Mouse (Mus musculus) liver, embryonic 14.5 days (tissue): ENCODE measurements around the gene C9. TPM values are rescaled to one million over a fixed set of nuclear protein-coding genes. Genes with fewer than 3 reads are reported as not detected.

ENCODE experiments used
- ATAC-seq: fragments of 200-750 bp; cut with Nextera tagmentation; 2 replicates; pipeline ENCODE4 v1.8.0; 2017; ENCODE audit warnings: moderate number of reproducible peaks, mild to moderate bottlenecking, moderate library complexity; ENCODE audit not compliant: insufficient read depth
- DNase-seq, 3 experiments: peaks; one replicate each; pipeline ENCODE4 v3.0.0-alpha.2; 2012 to 2013; ENCODE audit warnings: low read depth in 3 of 3, low spot score in 3 of 3
- H3K27ac ChIP-seq: fragments of 300-500 bp; sonication (generic); 2 replicates; pipeline ENCODE4 v1.5.1; 2014; ENCODE audit warnings: moderate library complexity, mild to moderate bottlenecking, control low read depth, inconsistent platforms
- H3K27me3 ChIP-seq: fragments of 300-500 bp; sonication (generic); 2 replicates; pipeline ENCODE4 v1.6.1; 2014; ENCODE audit warnings: mild to moderate bottlenecking, low read length, moderate library complexity; ENCODE audit not compliant: control insufficient read depth, insufficient read depth
- H3K36me3 ChIP-seq: fragments of 300-500 bp; sonication (generic); replicated peaks from 2 replicates; pipeline ENCODE4 v1.6.1; 2014; ENCODE audit warnings: low read depth; ENCODE audit not compliant: control insufficient read depth, insufficient read depth
- H3K4me1 ChIP-seq, 2 experiments: fragments of 200-500 bp in 1 of 2; fragments of 300-500 bp in 1 of 2; sonication (generic) in 1 of 2; replicated peaks; 2 replicates each; pipeline ENCODE4 v1.6.1; 2012 to 2014; ENCODE audit warnings: antibody characterized with exemption in 1 of 2, inconsistent platforms in 1 of 2, low read length in 1 of 2; ENCODE audit not compliant: control insufficient read depth in 2 of 2, insufficient read depth in 2 of 2
- H3K4me2 ChIP-seq: fragments of 300-500 bp; sonication (generic); 2 replicates; pipeline ENCODE4 v1.6.1; 2014; ENCODE audit warnings: low read depth, mild to moderate bottlenecking, control low read depth, moderate library complexity
- H3K4me3 ChIP-seq, 2 experiments: fragments of 200-500 bp in 1 of 2; fragments of 300-500 bp in 1 of 2; sonication (generic) in 1 of 2; 2 replicates each; pipeline ENCODE4 v1.5.1; 2012 to 2014; ENCODE audit warnings: low read depth in 2 of 2, low read length in 2 of 2, mild to moderate bottlenecking in 2 of 2, control low read depth in 1 of 2, inconsistent platforms in 1 of 2, moderate library complexity in 1 of 2; ENCODE audit not compliant: insufficient read depth in 1 of 2
- H3K9ac ChIP-seq: fragments of 300-500 bp; sonication (generic); replicated peaks from 2 replicates; pipeline ENCODE4 v1.6.1; 2014; ENCODE audit warnings: mild to moderate bottlenecking, control low read depth, moderate library complexity
- H3K9me3 ChIP-seq: fragments of 300-500 bp; sonication (generic); 2 replicates; pipeline ENCODE4 v1.6.1; 2016; ENCODE audit warnings: low read length, mixed read lengths; ENCODE audit not compliant: control insufficient read depth
- CTCF ChIP-seq: IDR thresholded peaks from 2 replicates; pipeline ENCODE4 v1.5.1; 2016; ENCODE audit warnings: antibody characterized with exemption, low read depth, control low read depth
- EP300 ChIP-seq: IDR thresholded peaks from 2 replicates; pipeline ENCODE4 v1.6.1; 2016; ENCODE audit warnings: antibody characterized with exemption, low read depth
- WGBS: fragments of 180-500 bp; shearing (Covaris S2); extraction: QIAGEN DNeasy Blood & Tissue Kit; methylation state at CpG from one replicate; pipeline ENCODE4 v1.1.7; 2014; ENCODE audit not compliant: insufficient replicate concordance; 5-methylcytosine and 5-hydroxymethylcytosine counted together
- polyA plus RNA-seq, 2 experiments: library from polyadenylated mRNA; depleted of rRNA in 1 of 2; stranded (reverse) in 1 of 2; unstranded in 1 of 2; fragments of >200 nt; fragmentation: Nextera tagmentation in 1 of 2; extraction: Ambion mirVana in 1 of 2; gene quantifications; 2 replicates each; pipeline versions ENCODE4 v1.2.1 to v1.2.3; 2012 to 2014

Gene C9
- polyA plus RNA-seq, 2 experiments = 1.3 to 2.6 TPM

DNA sequence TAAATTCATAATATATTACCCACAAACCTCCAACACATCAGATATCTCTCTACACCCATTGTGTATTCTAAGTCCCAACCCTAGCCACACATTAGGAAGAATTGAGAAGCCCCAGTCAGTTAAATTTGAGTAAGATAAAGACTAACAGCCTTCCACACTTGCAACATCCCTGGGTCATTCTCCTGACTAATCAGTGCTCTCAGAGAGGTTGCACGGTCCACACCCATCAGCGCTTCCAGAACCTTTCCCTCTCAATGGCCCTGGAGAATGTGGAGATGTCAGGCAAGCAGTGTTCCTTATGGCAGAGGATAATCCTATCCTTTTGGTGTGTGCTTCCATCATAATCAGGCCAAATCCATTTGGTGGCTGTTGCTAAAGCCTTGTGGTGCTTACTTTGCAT lies 675 bp upstream of the C9 start:
- Histone ChIP-seq H3K4me2 (no peak overlapping the region), H3K9me3 (no peaks in the 10 kb centered on the region), H3K9ac (no peak overlapping the region), H3K27me3 (no peaks in the 10 kb centered on the region), H3K4me1 (no peaks in the 10 kb centered on the region; a peak in 1 of 4 replicates), H3K27ac (no peak overlapping the region), H3K36me3 (no peaks in the 10 kb centered on the region), H3K4me3 (no peak overlapping the region)
- DNase-seq (no peak), ATAC-seq (no peak)
- WGBS = 69% methylated on average over 2 of the region's 2 CpGs
- TF ChIP-seq EP300 (no peak), CTCF (no peak)

DNA sequence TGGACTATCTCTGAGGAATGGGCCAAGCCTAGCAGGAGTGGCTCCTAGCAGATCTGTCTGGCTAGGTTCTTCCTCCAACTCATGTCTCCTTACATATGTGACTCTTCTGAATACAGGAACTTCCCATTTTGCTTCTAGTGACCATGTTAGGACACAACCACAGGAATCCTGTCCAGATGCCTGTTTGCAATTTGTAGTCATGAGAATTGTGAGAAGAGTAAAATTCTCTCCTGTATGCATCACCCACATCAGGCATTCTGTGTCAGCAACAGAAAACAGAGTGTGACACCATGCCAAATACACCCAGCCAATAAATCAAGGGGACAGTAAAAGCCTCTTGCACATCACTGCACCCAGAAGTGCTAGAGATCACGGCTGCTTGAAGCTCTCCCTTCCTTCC lies 1.1 kb downstream of the C9 start:
- 52% methylated on average over 1 of the region's 1 CpGs for whole genome bisulfite sequencing
- Histone ChIP-seq H3K36me3 (no peaks in the 10 kb centered on the region), H3K4me3 (no peak overlapping the region), H3K9ac (no peak overlapping the region), H3K27ac (no peak overlapping the region), H3K4me2 (no peak overlapping the region), H3K9me3 (no peaks in the 10 kb centered on the region), H3K27me3 (no peaks in the 10 kb centered on the region), H3K4me1 (no peaks in the 10 kb centered on the region; a peak in 1 of 4 replicates)
- no peak for TF ChIP-seq EP300
- no peak for TF ChIP-seq CTCF
- no peak for DNase-seq
- ATAC-seq = no peak

DNA sequence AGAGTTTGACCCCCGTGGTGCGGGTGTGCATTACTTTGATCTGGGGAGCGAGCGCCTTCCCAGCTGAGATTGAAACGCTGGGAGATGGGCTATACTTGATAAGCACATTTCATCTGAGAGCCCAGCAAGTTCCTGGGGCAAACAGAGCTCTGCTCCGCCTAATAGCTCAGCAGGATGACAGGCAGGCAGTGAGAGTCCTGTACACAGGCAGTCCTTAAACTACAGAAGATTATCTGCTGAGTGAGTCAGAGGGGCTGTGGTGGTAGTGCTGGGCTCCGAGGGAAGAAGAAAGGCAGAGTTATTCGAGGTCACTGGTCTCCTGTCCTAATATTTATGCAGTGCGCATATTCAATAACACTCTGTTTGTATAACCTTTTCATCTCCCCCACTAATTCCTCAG lies 3.8 kb downstream of the C9 start:
- H3K4me2 ChIP-seq = no peak overlapping the region
- H3K4me1 ChIP-seq = no peaks in the 10 kb centered on the region; a peak in 1 of 4 replicates
- no peak for ATAC-seq
- no peak overlapping the region for H3K9ac ChIP-seq
- no peak for DNase-seq
- TF ChIP-seq EP300 (no peak), CTCF (no peak)
- no peaks in the 10 kb centered on the region for H3K9me3 ChIP-seq
- no peak overlapping the region for H3K27ac ChIP-seq
- H3K27me3 ChIP-seq = no peaks in the 10 kb centered on the region
- WGBS = 38% methylated on average over 9 of the region's 9 CpGs
- H3K4me3 ChIP-seq = no peak overlapping the region
- H3K36me3 ChIP-seq = no peaks in the 10 kb centered on the region

DNA sequence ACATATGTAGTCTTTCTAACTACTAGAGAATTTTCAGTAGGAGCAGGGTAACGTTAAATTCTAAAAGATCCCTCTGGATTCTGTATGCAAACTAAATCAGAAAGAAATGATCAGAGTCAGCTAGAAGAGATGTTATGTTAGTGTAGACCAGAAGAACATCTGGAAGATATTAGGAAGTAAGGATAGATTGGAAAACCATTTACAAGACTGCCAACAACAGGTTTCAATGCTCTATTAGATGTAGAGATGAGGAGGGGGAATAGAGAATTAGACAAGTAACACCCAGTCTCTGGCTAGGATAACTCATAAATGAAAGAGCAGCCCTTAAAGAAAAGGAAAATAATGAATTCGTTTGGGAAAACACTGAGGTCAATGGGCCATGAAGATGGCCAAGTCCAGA lies 9.3 kb downstream of the C9 start:
- no peaks in the 10 kb centered on the region for H3K36me3 ChIP-seq
- H3K4me3 ChIP-seq = no peak overlapping the region
- H3K27me3 ChIP-seq = no peaks in the 10 kb centered on the region
- ATAC-seq (no peak), DNase-seq (no peak)
- no peaks in the 10 kb centered on the region for H3K4me1 ChIP-seq
- H3K27ac ChIP-seq = no peak overlapping the region
- no peaks in the 10 kb centered on the region for H3K9me3 ChIP-seq
- TF ChIP-seq EP300 (no peak), CTCF (no peak)
- no peak overlapping the region for H3K4me2 ChIP-seq
- no peak overlapping the region for H3K9ac ChIP-seq
- 56% methylated on average over 2 of the region's 2 CpGs for WGBS

DNA sequence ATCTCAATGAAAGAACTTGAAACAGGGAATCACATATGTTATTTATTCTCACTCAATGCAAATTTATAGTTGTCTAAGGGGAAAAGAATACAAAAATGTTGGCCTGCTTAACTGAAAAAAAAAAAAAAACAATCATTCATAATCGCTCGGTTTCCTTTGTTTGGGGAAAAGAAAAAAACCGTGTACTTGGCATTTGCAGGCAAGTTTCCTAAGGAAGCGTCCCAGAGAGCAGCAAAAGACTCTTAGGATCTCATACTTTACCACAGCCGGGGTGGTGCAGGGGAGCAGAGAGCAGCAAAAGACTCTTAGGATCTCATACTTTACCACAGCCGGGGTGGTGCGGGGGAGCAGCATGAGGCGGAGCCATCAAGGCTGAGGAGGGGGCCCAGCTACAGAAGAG lies 16.3 kb downstream of the C9 start:
- H3K27ac ChIP-seq = no peak overlapping the region

More for the DNA sequence above, 16.3 kb downstream of the C9 start:
- Histone ChIP-seq H3K4me1 (no peaks in the 10 kb centered on the region), H3K9ac (no peak overlapping the region), H3K9me3 (no peaks in the 10 kb centered on the region), H3K36me3 (no peaks in the 10 kb centered on the region), H3K27me3 (no peaks in the 10 kb centered on the region), H3K4me3 (no peak overlapping the region), H3K4me2 (no peak overlapping the region)
- TF ChIP-seq CTCF = no peak
- no peak for TF ChIP-seq EP300
- ATAC-seq = no peak
- WGBS = 68% methylated on average over 8 of the region's 8 CpGs
- no peak for DNase-seq
